Mouse (Mus musculus) spleen, adult 2 months (tissue): ENCODE measurements around the gene Fam53a.

Experiments used
- CTCF ChIP-seq: fragments of 200-500 bp; IDR thresholded peaks from 2 replicates; pipeline ENCODE4 v1.5.1; 2011; ENCODE audit warnings: mild to moderate bottlenecking, inconsistent platforms; ENCODE audit not compliant: insufficient read depth, insufficient read length, insufficient replicate concordance; ENCODE audit errors: extremely low read depth
- POLR2A ChIP-seq: fragments of 200-500 bp; IDR thresholded peaks from 2 replicates; pipeline ENCODE4 v1.6.1; 2011; ENCODE audit warnings: low read depth, low read length, inconsistent platforms

GRCm38 (mm10) chr5:33588066-33588465, 41.4 kb downstream of the Fam53a start:
- TF ChIP-seq CTCF (no peak), POLR2A (no peak)
